Mouse (Mus musculus) stomach, postnatal 0 days (tissue): Measurements from ENCODE around the gene Pak6. TPM values are rescaled to one million over a fixed set of nuclear protein-coding genes. Genes with fewer than 3 reads are reported as not detected.

Experiments
- ATAC-seq: fragments of 200-750 bp; cut with Nextera tagmentation; 2 replicates; pipeline ENCODE4 v1.8.0; 2017; ENCODE audit not compliant: low FRiP score, low TSS enrichment
- DNase-seq: peaks from one replicate; pipeline ENCODE4 v3.0.0-alpha.2; 2016; ENCODE audit warnings: low spot score
- H3K27ac ChIP-seq: fragments of 300-500 bp; sonication (generic); replicated peaks from 2 replicates; pipeline ENCODE4 v1.5.1; 2014; ENCODE audit warnings: mild to moderate bottlenecking, control low read depth
- H3K27me3 ChIP-seq: fragments of 300-500 bp; sonication (generic); 2 replicates; pipeline ENCODE4 v1.6.1; 2014; ENCODE audit warnings: low read length; ENCODE audit not compliant: control insufficient read depth, insufficient read depth
- H3K36me3 ChIP-seq: fragments of 300-500 bp; sonication (generic); 2 replicates; pipeline ENCODE4 v1.6.1; 2014; ENCODE audit warnings: low read length, mixed read lengths; ENCODE audit not compliant: control insufficient read depth, insufficient read depth
- H3K4me1 ChIP-seq: fragments of 300-500 bp; sonication (generic); replicated peaks from 2 replicates; pipeline ENCODE4 v1.6.1; 2014; ENCODE audit warnings: antibody characterized with exemption; ENCODE audit not compliant: control insufficient read depth, insufficient read depth
- H3K4me2 ChIP-seq: fragments of 300-500 bp; sonication (generic); replicated peaks from 2 replicates; pipeline ENCODE4 v1.6.1; 2014; ENCODE audit warnings: low read depth, mild to moderate bottlenecking, control low read depth, moderate library complexity
- H3K4me3 ChIP-seq: fragments of 300-500 bp; sonication (generic); 2 replicates; pipeline ENCODE4 v1.5.1; 2014; ENCODE audit warnings: low read depth, low read length, control low read depth
- H3K9ac ChIP-seq: fragments of 300-500 bp; sonication (generic); 2 replicates; pipeline ENCODE4 v1.6.1; 2014; ENCODE audit warnings: mild to moderate bottlenecking, low read length, control low read depth, mixed read lengths
- H3K9me3 ChIP-seq: fragments of 300-500 bp; sonication (generic); 2 replicates; pipeline ENCODE4 v1.6.1; 2016; ENCODE audit warnings: low read length; ENCODE audit not compliant: control insufficient read depth
- CTCF ChIP-seq: IDR thresholded peaks from 2 replicates; pipeline ENCODE4 v1.5.1; 2016; ENCODE audit warnings: antibody characterized with exemption, low read depth, mild to moderate bottlenecking, moderate library complexity
- EP300 ChIP-seq: optimal IDR thresholded peaks from 2 replicates; pipeline ENCODE3; 2016; ENCODE audit warnings: antibody characterized with exemption
- WGBS: fragments of 180-500 bp; shearing (Covaris S2); extraction: QIAGEN DNeasy Blood & Tissue Kit; methylation state at CpG from one replicate; pipeline ENCODE4 v1.1.7; 2014; 5-methylcytosine and 5-hydroxymethylcytosine counted together
- polyA plus RNA-seq: library from polyadenylated mRNA; unstranded; fragments of >200 nt; fragmentation: Nextera tagmentation; extraction: Ambion mirVana; gene quantifications from 2 replicates; pipeline ENCODE4 v1.2.1, GENCODE M21; 2015

Gene Pak6
- polyA plus RNA-seq, 1 experiment from 2014 or later = 3.7 TPM

DNA sequence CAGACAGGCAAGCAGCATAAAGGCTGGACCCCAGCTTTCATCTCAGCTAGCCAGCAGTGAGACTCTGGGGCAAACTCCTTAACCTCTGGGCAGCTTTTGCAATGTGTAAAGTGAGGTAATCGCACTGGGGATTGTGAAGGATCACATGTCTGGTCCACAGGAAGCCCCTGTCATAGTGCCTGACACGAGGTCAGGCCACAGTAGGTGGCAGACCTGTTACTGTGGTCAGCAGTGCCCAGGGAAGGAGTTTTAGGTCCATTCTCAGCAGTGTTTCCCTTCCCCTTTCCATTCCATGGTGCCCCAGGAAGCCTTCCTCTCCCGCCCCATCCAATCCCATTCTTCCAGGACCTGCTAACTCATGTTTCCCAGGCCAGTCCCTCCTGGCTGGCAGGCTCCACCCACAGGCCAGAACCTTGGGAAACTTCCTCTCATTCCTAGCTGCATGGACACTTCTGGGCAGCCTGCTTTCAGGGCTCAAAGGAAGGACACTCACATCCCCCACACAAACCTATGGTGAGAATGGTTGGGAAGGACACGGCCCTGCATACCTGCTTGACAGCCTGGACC, 46.6 kb downstream of the Pak6 start:
- 63% methylated on average over 4 of the region's 4 CpGs for WGBS
- TF ChIP-seq EP300 (no peak), CTCF (no peak)
- H3K4me1 ChIP-seq = no peaks in the 10 kb centered on the region; the same call in 1 of the 2 replicates
- H3K27ac ChIP-seq = no peak overlapping the region
- H3K9ac ChIP-seq = no peak overlapping the region
- H3K27me3 ChIP-seq = peaks cover 9% of the 10 kb centered on the region; the same call in 1 of the 2 replicates
- no peaks in the 10 kb centered on the region for H3K9me3 ChIP-seq
- H3K4me3 ChIP-seq = no peak overlapping the region
- ATAC-seq = no peak
- no peaks in the 10 kb centered on the region for H3K36me3 ChIP-seq
- DNase-seq = no peak
- no peak overlapping the region for H3K4me2 ChIP-seq

GRCm38 (mm10) chr2:118711038-118711494, 48.0 kb downstream of the Pak6 start:
- no peaks in the 10 kb centered on the region; the same call in 1 of the 2 replicates for H3K4me1 ChIP-seq
- H3K36me3 ChIP-seq = no peaks in the 10 kb centered on the region
- no peak overlapping the region for H3K27ac ChIP-seq
- H3K4me3 ChIP-seq = peak overlapping the region; percentile 35
- TF ChIP-seq CTCF = no peak
- no peak for TF ChIP-seq EP300
- H3K27me3 ChIP-seq = peaks cover 6% of the 10 kb centered on the region; the same call in 1 of the 2 replicates
- ATAC-seq (peak; percentile 73), DNase-seq (peak; percentile 70)
- H3K9ac ChIP-seq = peak overlapping the region; percentile 45; the same call in 1 of the 2 replicates
- H3K4me2 ChIP-seq = peak overlapping the region; percentile 65
- WGBS = under 1% methylated on average over 33 of the region's 36 CpGs
- no peaks in the 10 kb centered on the region for H3K9me3 ChIP-seq

DNA sequence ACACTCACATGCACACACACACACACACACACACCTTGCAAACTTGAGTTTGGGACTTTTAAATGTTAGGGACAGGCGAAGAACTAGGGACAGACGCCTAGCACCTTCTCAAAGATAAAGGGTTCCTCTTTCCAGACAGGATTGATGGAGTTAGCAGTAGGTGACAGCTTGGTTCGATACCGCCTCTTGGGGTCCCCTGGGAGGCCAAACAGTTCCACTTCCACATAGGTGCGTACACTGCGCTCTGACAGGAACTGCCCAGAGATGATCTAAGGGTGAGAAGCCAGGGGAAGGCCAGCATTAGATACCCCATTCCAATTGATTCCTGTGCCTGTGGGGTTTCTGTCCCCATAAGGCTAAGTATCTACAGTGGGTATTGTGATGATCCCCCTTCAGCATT, 50.5 kb downstream of the Pak6 start:
- Histone ChIP-seq H3K9ac (no peak overlapping the region), H3K27ac (no peak overlapping the region), H3K36me3 (no peaks in the 10 kb centered on the region), H3K4me2 (no peak overlapping the region), H3K27me3 (peaks cover 4% of the 10 kb centered on the region; the same call in 1 of the 2 replicates), H3K9me3 (no peaks in the 10 kb centered on the region), H3K4me1 (no peaks in the 10 kb centered on the region; the same call in 1 of the 2 replicates), H3K4me3 (no peak overlapping the region)
- DNase-seq = no peak
- 88% methylated on average over 6 of the region's 6 CpGs for WGBS
- TF ChIP-seq EP300 (no peak), CTCF (no peak)
- no peak for ATAC-seq

DNA sequence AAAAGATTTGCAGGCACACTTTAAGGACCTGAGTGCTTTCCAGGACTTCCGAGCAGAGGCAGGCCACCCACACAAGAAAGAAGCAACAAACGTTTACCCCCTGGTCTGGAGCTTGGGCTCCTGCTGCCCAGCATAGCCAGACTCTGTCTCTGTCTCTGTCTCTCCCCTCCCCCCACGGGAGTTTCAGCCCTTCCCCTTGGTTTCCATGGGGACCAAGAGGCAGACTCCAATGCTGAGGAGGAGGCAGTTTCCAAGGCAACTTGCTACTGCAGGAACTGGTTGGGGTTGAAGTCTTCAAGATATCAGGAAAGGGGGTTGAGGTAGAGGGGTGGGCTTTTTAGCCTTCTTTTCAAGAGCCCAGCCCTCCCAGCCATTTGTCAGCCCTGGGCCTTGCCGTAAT, 51.1 kb downstream of the Pak6 start:
- Histone ChIP-seq H3K9ac (no peak overlapping the region), H3K27ac (no peak overlapping the region), H3K36me3 (no peaks in the 10 kb centered on the region), H3K27me3 (peaks cover 4% of the 10 kb centered on the region; the same call in 1 of the 2 replicates), H3K9me3 (no peaks in the 10 kb centered on the region), H3K4me3 (no peak overlapping the region), H3K4me1 (no peaks in the 10 kb centered on the region; the same call in 1 of the 2 replicates), H3K4me2 (no peak overlapping the region)
- WGBS = 44% methylated on average over 4 of the region's 4 CpGs
- TF ChIP-seq EP300 = no peak
- TF ChIP-seq CTCF = no peak
- ATAC-seq (no peak), DNase-seq (no peak)

DNA sequence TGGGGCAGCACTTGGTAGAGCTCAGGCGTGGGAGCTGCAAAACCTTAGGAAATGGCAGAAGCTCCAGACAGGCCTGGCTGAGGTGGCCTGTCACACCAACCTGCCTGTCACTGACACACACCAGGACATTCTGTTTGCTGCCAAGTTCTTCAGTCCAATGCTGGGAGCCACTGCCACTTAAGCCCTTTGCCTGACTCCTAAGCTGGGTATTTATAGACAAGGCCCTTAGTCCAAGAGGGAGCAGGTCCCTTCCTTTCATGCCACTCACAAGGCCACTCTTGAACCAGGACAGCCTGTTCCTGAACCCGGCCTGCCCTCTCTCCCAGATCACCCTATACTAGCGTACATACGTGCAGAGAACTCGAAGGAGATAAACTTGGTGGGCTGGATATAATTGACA, 53.6 kb downstream of the Pak6 start:
- 83% methylated on average over 5 of the region's 5 CpGs for WGBS
- Histone ChIP-seq H3K4me3 (no peak overlapping the region), H3K4me1 (no peaks in the 10 kb centered on the region), H3K27ac (no peak overlapping the region), H3K9ac (no peak overlapping the region), H3K4me2 (no peak overlapping the region), H3K9me3 (no peaks in the 10 kb centered on the region), H3K36me3 (no peaks in the 10 kb centered on the region), H3K27me3 (peaks cover 2% of the 10 kb centered on the region; the same call in 1 of the 2 replicates)
- TF ChIP-seq CTCF = no peak
- no peak for TF ChIP-seq EP300
- ATAC-seq (no peak), DNase-seq (no peak)

DNA sequence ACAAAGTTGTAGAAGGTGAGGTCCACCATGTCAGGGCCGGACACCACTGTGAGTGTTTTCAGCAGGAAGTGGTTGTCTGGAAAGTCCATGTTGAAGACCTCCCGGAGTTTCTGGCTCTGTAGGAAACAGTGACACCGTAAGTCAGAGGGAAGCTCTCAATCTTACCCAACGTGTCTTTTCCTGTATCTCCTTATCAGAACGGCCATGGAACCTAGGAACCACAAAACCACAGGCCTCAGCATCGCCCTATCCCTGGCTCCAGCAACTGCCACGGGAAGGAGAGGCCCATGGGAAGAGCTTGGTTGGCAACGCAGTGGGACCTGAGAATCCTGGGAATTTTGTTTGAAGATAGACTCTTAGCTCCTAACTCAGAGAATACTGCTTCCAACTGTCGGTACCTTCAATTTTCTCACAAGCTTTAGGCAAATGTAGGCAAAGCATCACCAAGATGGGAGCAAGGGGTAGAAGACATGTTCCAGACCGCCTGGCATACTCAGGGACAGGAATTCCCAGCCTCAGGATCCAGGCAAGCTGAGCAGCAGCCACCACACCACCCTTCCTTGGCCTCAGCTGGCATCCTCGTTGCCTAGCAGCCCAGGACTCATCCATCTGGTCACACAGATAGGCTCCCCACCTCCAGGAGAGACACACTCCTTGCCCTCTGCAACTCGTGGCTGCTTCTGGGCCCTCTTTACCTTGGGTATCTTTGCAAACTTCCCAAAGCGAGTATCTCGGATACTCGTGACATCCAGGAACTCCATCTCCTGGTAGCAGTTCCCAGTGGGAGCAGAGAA, 60.8 kb downstream of the Pak6 start:
- no peak overlapping the region for H3K9ac ChIP-seq
- no peak overlapping the region for H3K4me3 ChIP-seq
- H3K4me1 ChIP-seq = peaks cover 2% of the 10 kb centered on the region; the same call in 1 of the 2 replicates
- no peak overlapping the region for H3K4me2 ChIP-seq
- 83% methylated on average over 15 of the region's 15 CpGs for WGBS
- no peaks in the 10 kb centered on the region for H3K27me3 ChIP-seq
- DNase-seq = no peak
- no peaks in the 10 kb centered on the region for H3K36me3 ChIP-seq
- no peak overlapping the region for H3K27ac ChIP-seq
- ATAC-seq = no peak
- TF ChIP-seq EP300 (no peak), CTCF (no peak)
- no peaks in the 10 kb centered on the region for H3K9me3 ChIP-seq
